Mouse (Mus musculus) stomach, postnatal 0 days (tissue): Measurements from ENCODE around the gene Fam219a.

Experiments
- CTCF ChIP-seq: IDR thresholded peaks from 2 replicates; pipeline ENCODE4 v1.5.1; 2016; ENCODE audit warnings: antibody characterized with exemption, low read depth, mild to moderate bottlenecking, moderate library complexity
- EP300 ChIP-seq: optimal IDR thresholded peaks from 2 replicates; pipeline ENCODE3; 2016; ENCODE audit warnings: antibody characterized with exemption

DNA sequence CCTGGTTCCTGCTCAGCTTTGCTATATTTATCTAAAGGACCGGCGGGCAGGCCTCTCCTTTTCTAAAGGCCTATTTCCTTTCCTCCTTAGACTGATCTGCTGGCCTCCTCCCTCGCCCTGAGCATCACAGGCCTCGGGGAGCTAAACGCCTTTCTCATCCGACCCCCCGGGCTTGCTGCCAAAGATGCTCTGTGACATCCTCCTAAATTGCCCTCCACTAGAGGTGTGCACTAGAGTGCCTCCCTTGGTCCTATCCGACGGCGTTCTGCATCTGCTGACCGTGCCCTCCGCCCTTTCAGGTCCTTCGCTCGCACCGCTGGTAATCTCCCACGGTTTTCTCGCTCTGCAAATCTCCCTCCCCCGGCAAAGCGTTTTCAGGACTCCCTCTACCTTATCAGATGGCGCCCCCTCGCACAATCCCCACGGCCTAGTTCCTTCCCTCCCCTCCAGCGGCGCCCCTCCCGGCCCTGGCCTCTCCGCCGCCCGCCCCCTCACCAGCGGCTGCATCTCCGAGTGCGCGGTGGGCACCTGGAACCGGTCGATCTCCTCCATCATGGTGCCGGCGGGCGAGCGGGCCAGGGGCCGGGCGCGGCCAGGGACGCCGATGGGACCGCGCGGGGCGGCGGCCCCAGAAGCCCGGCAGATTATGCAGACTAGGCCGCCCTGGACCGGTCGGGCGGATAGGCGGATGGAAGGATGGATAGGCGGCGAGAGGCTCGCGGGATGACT is 492 bp downstream of the Fam219a start:
- TF ChIP-seq CTCF: no peak
- TF ChIP-seq EP300: no peak
